Mouse (Mus musculus): ENCODE measurements at regions not wholly inside any gene's neighbourhood (a gene's known extent, or its start where the extent isn't known, plus 50 kb on each side); places are given as distances from the start of the nearest gene placed in this dataset.
A peak's percentile ranks its signal among the peaks of the same experiment; 100 is the strongest.

GRCm38 (mm10) chr3:129386522-129386921 is 54.0 kb upstream of the Enpep start:
- intact Hi-C loops (cut with DNase I), result no loop called here
- DNase-seq, result no peak

GRCm38 (mm10) chr3:129390506-129390905 is 58.0 kb upstream of the Enpep start:
- intact Hi-C loops (cut with DNase I), result no loop called here
- no peak for DNase-seq

- peak in 1 of 2 experiments; percentile 3 for DNase-seq
- intact Hi-C loops (cut with DNase I), result no loop called here
Observed at GRCm38 (mm10) chr3:129391888-129392813, 59.6 kb upstream of the Enpep start.

GRCm38 (mm10) chr3:129392814-129393804 is 60.6 kb upstream of the Enpep start:
- intact Hi-C loops (cut with DNase I), result no loop called here

GRCm38 (mm10) chr3:129397481-129397880 is 65.0 kb upstream of the Enpep start:
- no peak for DNase-seq
- intact Hi-C loops (cut with DNase I), result no loop called here

More at GRCm38 (mm10) chr3:129392814-129393804, 60.6 kb upstream of the Enpep start:
- DNase-seq, result no peak

GRCm38 (mm10) chr3:129400092-129400924 is 67.8 kb upstream of the Enpep start:
- DNase-seq, result no peak
- intact Hi-C loops (cut with DNase I), result no loop called here

- no peak for DNase-seq
- intact Hi-C loops (cut with DNase I), result no loop called here
Observed at GRCm38 (mm10) chr3:129411389-129412054, 79.0 kb upstream of the Enpep start.

GRCm38 (mm10) chr3:129412126-129412960 is 79.8 kb upstream of the Enpep start:
- DNase-seq, result no peak
- intact Hi-C loops (cut with DNase I), result no loop called here

GRCm38 (mm10) chr3:129412961-129413246 is 80.4 kb upstream of the Enpep start:
- intact Hi-C loops (cut with DNase I), result no loop called here
- no peak for DNase-seq

- DNase-seq, result no peak
- intact Hi-C loops (cut with DNase I), result no loop called here
Observed at GRCm38 (mm10) chr3:129415656-129416055, 83.1 kb upstream of the Enpep start.

GRCm38 (mm10) chr3:129416337-129416736 is 83.8 kb upstream of the Enpep start:
- intact Hi-C loops (cut with DNase I), result no loop called here
- DNase-seq, result no peak

- intact Hi-C loops (cut with DNase I), result loop anchor here (1.0 kb wide), 3 partner anchors 113 to 265 kb away; no protein-coding TSS in a partner anchor
- peak; percentile 28 to 45 for DNase-seq
Observed at GRCm38 (mm10) chr3:129421620-129422239, 89.2 kb upstream of the Enpep start.

GRCm38 (mm10) chr3:129428750-129429149 is 96.2 kb upstream of the Enpep start:
- no peak for DNase-seq
- intact Hi-C loops (cut with DNase I), result no loop called here

GRCm38 (mm10) chr3:129429161-129430111 is 96.9 kb upstream of the Enpep start:
- intact Hi-C loops (cut with DNase I), result no loop called here
- DNase-seq, result no peak

- no peak for DNase-seq
- intact Hi-C loops (cut with DNase I), result no loop called here
Observed at GRCm38 (mm10) chr3:129434056-129434455, 98.1 kb upstream of the Elovl6 start.

- no peak for DNase-seq
- intact Hi-C loops (cut with DNase I), result no loop called here
Observed at GRCm38 (mm10) chr3:129437687-129438086, 94.5 kb upstream of the Elovl6 start.

- DNase-seq, result no peak
Observed at GRCm38 (mm10) chr3:129442756-129443155, 89.4 kb upstream of the Elovl6 start.

More at GRCm38 (mm10) chr3:129442756-129443155, 89.4 kb upstream of the Elovl6 start:
- intact Hi-C loops (cut with DNase I), result no loop called here
